Mouse (Mus musculus) spleen, postnatal 14 days (tissue): ENCODE data around the gene Tex33.

Experiments used
- DNase-seq, 2 experiments: peaks; one replicate each; pipeline ENCODE4 v3.0.0; 2021 to 2022; ENCODE audit warnings: low spot score in 2 of 2

Tex33 gene

GRCm38 (mm10) chr15:78395478-78395962 lies at the start of gene Tex33:
Gene Tex33 (minus strand): TSS chr15:78395912.
- no peak for DNase-seq

GRCm38 (mm10) chr15:78443857-78444256 lies 48.1 kb upstream of the Tex33 start:
- DNase-seq: no peak

GRCm38 (mm10) chr15:78442231-78442630 lies 46.5 kb upstream of the Tex33 start:
- DNase-seq: no peak

GRCm38 (mm10) chr15:78438973-78439372 lies 43.3 kb upstream of the Tex33 start:
- no peak for DNase-seq

GRCm38 (mm10) chr15:78438505-78438904 lies 42.8 kb upstream of the Tex33 start:
- DNase-seq: no peak

GRCm38 (mm10) chr15:78438018-78438394 lies 42.3 kb upstream of the Tex33 start:
- no peak for DNase-seq

GRCm38 (mm10) chr15:78437237-78438017 lies 41.7 kb upstream of the Tex33 start:
- DNase-seq: no peak

GRCm38 (mm10) chr15:78436380-78437192 lies 40.9 kb upstream of the Tex33 start:
- DNase-seq: no peak

GRCm38 (mm10) chr15:78435681-78436080 lies 40.0 kb upstream of the Tex33 start:
- DNase-seq: no peak

GRCm38 (mm10) chr15:78434896-78435520 lies 39.3 kb upstream of the Tex33 start:
- DNase-seq: no peak

- DNase-seq: no peak
Observed at GRCm38 (mm10) chr15:78431541-78432121, 35.9 kb upstream of the Tex33 start.

- DNase-seq: no peak
Observed at GRCm38 (mm10) chr15:78430874-78431273, 35.2 kb upstream of the Tex33 start.

- DNase-seq: no peak
Observed at GRCm38 (mm10) chr15:78429871-78430622, 34.3 kb upstream of the Tex33 start.

- no peak for DNase-seq
Observed at GRCm38 (mm10) chr15:78429139-78429459, 33.4 kb upstream of the Tex33 start.

- no peak for DNase-seq
Observed at GRCm38 (mm10) chr15:78428391-78429138, 32.9 kb upstream of the Tex33 start, which contains the start of gene Kctd17. Gene Kctd17 (plus strand): TSS chr15:78428564.

GRCm38 (mm10) chr15:78425230-78425629 lies 29.5 kb upstream of the Tex33 start:
- no peak for DNase-seq

GRCm38 (mm10) chr15:78424507-78424906 lies 28.8 kb upstream of the Tex33 start:
- no peak for DNase-seq

- DNase-seq: peak; percentile 76 to 86
Observed at GRCm38 (mm10) chr15:78422046-78422956, 26.6 kb upstream of the Tex33 start.

GRCm38 (mm10) chr15:78420395-78420794 lies 24.7 kb upstream of the Tex33 start:
- no peak for DNase-seq
